Mouse (Mus musculus) small intestine, adult 2 months (tissue): Measurements from ENCODE around the gene Olfr295.

Experiments
- CTCF ChIP-seq: fragments of 200-500 bp; IDR thresholded peaks from 2 replicates; pipeline ENCODE4 v1.5.1; 2012; ENCODE audit warnings: low read depth, mild to moderate bottlenecking, control low read depth, inconsistent platforms, low read length, moderate library complexity, mixed read lengths; ENCODE audit not compliant: insufficient replicate concordance, insufficient read length; ENCODE audit errors: extremely low read depth
- POLR2A ChIP-seq: fragments of 200-500 bp; IDR thresholded peaks from 2 replicates; pipeline ENCODE4 v1.6.1; 2012; ENCODE audit warnings: low read depth, mild to moderate bottlenecking, control low read depth, inconsistent platforms, low read length, moderate library complexity

DNA sequence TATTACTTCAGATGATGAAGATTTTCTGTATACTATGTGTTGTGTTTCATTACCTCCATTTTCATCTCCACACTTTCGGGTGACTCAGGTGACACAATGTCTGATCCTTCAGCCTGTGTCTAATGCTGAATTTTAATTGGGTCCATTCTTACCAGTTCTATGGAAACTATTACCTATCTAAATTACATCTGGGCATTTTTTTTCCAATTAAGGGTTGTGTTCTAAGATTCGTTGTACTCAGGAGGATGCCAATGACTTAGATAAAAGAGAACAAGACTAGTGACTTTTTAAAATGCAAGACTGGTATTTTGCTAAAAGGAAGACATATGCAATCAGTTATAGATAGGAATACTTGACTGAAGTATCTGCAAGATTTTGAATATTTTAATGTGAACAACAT, at the start of gene Olfr295:
- no peak for TF ChIP-seq CTCF
- no peak for TF ChIP-seq POLR2A
